Mouse (Mus musculus): ENCODE measurements around the gene Pik3cg.
A peak's percentile ranks its signal among the peaks of the same experiment; 100 is the strongest.
"Not testable (repeated sequence)": the region's sequence is repeated elsewhere in the genome, so short reads cannot be mapped to it uniquely, and the experiment has no call there.

Pik3cg gene

DNA sequence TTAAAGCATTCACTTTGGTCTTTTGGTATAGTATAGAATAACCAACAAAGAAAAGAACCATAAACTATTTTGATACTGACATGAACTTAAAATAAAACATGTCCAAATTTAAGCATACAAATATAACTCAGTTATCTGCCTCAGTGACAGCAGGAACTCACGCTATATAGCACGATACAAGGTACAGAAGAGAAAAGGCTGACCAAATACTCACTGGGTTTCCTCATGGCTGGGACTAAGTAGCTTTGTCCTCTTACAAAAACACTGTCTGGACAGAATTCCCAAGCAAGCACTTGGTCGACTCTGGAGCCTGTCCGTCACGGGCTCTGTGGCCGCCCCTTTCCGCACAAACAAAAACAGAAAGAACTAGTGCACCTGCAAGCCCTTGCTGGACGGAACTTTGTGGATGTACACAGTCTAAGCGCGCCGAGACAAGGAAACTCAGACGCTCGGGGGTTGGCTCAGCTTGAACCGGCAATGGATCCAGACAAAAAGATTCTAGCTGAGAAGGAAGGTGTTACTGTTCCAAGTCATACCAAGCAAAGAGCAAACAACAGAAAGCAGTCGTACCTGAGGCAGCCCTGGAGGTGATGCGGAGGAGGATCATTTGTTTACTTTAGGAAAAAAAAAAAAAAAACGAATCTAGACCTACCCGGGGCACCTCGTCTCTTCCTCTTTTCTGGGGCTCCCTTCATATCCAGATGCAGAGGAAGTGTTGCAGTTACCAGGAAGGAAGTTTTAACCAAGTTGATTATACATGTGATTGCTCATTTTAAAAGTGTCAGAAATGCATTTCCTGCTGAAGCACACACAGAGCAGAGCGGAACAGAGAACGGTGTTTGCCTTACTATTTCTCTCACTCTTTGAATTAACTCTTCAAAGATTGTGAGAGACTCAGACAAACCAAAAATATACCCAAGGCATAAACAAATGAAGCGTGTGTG lies at the start of gene Pik3cg:
Pik3cg (minus strand) TSS at position 712 of the 944 bp plus-strand sequence.
- peak; percentile 92 for DNase-seq (ENCODE audit: low read depth)

DNA sequence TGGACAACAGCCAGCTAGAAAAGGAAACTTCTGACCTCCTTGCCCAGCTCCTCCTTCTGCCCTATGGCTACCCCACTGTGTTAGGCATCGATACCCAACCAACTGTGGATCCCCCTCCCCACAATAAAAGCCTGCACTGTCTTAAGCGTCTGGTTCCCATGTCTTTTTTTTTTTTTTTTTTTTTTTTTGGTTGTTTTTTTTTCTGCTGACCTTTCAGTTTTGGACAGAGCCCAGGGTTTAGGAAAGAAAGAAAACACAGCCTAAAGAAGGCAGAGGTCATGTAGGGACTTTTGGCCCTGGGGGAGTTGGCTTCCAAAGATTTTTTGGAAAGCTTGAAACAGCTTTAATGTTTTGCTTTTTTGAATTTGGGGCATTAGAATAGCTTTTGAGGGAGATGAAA lies 40.0 kb upstream of the Pik3cg start:
- DNase-seq (ENCODE audit: low read depth), result no peak

DNA sequence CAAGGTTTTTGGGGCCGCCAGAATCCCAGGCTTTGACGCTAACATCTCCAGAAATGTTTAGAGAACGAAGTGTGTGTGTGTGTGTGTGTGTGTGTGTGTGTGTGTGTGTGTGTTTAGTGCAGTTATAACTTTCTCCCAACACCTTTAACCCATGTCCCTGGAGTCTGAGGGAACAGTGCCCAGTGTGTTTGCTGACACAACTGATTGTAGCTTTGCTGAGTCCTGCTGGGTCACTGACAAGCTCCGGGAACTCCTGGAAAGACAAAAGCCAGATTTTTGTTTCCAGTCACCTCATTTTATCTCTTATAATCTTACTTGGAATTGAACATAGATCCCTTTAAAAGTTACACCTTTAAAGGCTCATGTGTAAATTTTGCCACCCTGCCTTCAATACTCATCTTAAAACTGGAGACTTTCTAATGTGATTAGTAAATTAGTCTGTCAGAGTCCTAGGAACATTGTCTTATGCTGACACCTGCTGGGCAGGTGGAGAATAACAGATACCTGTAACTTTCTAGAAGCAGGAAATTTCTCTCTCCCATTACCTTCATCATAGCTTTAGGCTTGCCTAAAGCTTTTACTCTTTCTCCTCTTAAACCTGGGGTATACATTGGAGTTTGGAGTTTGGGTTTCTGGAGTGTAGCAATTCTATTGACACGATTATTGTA lies 37.2 kb upstream of the Pik3cg start:
- DNase-seq (ENCODE audit: low read depth), result peak; percentile 58

DNA sequence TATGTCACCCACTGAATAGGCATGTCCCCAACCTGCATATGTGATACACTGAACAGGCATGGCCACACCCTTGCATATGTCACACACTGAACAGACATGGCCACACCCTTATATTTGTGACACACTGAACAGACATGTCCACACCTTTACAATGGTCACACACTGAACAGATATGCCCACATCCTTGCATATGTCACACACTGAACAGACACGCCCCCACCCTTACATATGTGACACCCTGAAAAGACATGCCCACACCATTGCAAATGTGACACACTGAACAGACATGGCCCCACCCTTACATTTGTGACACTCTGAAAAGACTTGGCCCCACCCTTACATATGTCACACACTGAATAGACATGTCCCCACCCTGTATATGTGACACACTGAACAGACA lies 35.1 kb upstream of the Pik3cg start:
- peak; percentile 12 for DNase-seq (ENCODE audit: low read depth)

DNA sequence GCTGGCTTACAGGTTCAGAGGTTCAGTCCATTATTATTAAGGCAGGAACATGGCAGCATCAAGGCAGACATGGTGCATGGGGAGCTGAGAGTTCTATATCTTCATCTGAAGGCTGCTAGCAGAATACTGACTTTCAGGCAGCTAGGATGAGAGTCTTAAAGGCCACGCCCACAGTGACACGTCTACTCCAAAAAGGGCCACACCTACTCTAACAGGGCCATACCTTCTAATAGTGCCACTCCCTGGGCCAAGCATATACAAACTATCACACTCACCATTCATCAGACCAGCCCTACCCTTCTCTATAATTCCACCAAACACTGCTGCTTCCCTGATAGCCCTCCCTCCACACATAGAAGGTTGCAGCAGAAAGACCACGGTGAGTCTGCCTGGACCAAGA lies 30.7 kb upstream of the Pik3cg start:
- DNase-seq (ENCODE audit: low read depth), result not testable (repeated sequence)

DNA sequence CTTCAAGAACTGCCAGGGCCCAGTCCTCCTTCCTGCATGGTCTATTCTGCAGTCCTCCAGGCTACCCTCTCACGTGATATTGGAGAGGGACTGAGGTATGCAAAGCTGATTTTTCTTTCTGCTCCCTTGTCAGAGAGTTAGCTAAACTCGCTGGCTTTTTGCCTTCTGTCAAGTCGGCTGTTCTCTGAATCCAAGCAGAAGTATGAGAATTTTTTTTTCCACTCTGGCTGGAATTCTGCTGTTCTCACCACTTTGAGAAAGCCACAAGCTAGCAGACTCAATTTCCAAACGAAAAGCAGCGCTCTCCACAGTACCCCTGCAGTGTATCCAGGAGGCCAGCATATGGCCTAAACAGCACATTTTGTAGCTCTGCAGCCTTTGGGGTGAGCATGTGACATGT lies 30.0 kb upstream of the Pik3cg start:
- DNase-seq (ENCODE audit: low read depth), result no peak

DNA sequence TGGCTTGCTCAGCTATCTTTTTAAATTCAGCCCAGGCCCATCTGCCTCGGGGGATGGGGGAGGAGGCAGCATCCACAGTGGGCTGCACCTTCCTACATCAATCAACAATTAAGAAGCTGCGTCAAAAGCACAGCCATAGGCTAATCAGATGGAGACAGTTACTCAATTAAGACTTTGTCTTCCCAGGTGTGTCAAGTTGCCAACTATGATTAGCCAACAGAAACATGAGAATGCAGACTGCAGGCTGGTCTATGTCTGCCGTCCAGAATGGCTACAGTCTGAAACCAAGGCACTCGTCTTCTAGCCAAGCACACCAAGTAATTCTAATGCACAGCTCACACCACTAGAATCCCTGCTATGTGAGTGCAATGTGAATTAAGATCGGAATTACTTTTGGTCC lies 29.4 kb upstream of the Pik3cg start:
- DNase-seq (ENCODE audit: low read depth), result no peak

DNA sequence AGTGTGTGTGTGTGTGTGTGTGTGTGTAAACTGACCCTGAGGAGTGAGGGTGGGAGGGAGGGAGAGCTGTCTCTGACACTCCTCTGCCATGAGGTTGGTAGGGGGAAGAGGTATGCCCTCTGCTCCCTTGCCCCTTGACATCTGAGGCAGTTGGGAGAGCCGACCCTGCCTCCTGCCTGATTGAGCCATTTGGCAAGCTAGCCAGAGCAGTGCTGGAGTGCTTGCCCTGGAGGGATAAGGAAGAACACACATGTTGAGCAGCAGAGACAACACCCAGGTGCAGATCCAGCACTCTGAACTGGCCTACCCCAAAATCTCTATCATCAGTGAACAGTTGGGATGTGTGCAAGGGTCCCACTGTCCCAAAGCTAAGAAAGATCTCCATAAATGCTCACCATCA lies 28.7 kb upstream of the Pik3cg start:
- no peak for DNase-seq (ENCODE audit: low read depth)

DNA sequence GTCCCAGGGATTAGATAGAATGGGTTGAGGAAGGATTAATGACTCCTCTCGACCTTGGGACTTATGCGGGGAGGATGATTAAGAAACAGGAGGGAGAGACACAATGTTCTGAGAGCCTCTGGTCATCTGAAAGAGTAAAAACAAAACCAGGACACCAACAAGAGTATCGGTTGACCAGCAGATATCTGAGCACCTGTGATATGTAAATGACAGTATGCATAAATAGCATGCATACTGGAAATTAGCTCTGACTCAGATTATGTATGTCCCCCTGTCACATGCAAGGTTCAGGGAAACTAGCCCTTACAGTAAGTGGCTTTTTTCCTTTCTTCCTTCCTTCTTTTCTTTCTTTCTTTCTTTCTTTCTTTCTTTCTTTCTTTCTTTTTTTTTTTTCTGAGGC lies 28.0 kb upstream of the Pik3cg start:
- DNase-seq (ENCODE audit: low read depth), result no peak

DNA sequence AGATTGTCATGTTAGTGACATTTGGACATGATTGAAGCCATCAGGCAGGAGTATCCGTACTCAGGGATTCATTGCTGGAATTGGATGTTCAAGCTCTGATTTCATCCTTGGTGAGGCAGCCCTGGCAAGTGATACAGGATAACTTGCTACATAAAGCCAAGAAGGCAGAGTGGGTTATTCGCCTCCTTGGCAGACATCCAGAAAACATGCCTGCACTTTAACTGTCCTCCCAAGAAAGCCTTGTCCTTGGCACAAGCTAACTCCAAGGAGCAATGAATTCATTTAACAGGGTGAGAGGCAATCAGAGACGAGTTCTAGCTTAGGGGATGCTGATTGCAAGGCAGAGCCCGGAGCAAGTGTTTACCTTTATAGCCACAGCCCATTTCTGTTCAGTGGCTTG lies 25.4 kb upstream of the Pik3cg start:
- DNase-seq (ENCODE audit: low read depth), result no peak

DNA sequence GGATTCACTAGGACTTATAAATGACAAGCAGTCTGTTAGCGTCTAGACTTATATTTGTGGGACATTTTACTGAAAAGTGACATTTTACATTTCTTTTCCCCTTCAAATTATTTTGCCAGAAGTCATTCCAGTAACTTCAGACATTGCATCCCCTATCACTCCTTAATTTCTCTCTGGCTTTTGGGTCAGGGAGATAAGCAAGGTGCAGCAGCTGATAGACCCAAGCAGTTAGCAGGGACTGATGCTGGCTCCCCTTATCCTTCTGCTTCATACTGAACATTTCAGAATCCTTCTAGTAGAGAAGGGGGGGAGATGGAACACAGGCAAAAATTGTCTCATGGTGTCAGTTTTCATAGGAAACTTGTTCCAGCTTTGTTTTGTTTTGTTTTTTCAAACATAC lies 22.9 kb upstream of the Pik3cg start:
- no peak for DNase-seq (ENCODE audit: low read depth)

DNA sequence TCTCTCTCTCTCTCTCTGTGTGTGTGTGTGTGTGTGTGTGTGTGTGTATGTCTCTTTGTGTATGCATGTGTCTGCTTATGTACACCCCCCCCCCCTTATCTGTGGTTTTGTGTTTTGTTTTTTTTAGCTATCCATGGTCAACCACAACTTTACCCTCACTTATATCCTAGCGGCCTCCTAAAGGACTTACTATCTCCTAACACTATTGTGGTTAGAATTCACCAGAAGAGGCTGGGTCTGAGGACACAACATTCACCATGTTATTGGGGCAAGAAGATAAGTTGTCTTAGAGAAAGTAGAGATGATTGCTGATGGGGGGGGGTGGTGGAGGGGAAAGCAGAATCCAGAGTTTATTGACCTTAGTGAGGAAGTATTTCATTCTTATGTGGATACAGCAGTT lies 15.2 kb upstream of the Pik3cg start:
- peak; percentile 47 for DNase-seq (ENCODE audit: low read depth)

DNA sequence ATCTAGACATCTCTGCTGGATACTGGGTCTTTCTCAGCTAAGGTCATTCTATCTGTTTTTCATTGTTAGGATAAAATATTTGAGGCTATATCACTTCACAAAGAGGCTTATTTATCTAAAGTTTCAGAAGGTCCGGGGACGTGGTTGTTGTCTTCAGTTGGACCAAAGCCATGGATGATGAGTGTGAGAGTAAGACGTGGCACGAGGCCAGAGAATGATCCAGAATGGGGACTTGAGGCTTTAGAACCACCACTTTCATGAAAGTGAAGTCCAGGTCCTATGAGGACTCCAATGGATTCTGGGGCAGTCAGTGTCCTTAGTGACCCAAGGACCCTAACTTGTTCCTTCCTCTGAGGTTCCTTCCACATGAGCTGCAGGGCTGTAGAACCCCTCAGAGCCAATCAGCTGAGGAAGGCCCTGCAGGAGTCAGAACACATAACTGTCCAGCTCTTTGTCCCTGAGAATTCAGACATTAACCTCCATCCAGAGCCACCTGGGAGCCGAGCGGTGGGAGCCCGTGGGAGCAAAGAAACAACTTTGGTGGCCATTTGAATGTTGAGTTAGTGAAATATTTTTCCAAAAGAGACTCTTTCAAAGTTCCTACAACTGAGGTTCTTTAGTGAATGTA lies 14.4 kb upstream of the Pik3cg start:
- no peak for DNase-seq (ENCODE audit: low read depth)

DNA sequence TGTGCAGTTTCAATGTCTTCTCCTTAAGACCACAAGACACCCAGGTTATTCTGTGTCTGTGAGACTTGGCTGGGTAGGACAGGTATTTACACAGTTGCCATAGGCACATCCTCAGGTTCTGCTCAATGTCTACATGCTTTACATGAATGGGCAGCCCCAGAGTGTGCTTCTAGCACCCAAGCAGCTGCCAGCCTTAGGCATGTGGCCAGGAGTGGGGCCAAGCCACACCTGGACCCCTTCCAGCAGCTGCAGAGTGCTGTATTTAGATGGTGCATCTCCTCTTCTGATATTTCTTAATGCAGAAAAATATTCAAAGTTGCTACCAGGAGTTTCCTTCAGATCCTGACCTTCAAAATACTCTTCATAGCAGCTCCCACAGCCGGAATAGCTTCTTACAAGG lies 11.9 kb upstream of the Pik3cg start:
- DNase-seq (ENCODE audit: low read depth), result no peak

DNA sequence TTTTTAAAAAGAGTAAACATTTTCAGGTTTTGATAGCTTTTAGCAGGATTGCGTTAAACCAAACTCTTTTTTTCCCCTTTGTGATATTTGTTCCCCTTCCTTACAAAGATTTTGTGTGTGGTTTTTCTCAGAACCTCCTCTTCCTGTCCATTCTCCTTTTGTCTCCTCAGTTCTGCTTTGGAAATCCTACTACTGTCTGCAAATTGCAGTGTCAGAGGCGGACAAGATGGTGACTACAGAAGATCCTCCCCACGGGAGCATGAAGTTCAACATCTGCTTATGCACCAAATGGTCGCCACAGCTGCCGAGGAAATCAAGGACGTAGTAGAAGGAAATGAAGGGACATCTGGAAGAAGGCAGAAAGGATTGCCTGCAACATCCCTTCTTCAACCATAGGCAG lies 6.7 kb upstream of the Pik3cg start:
- DNase-seq (ENCODE audit: low read depth), result peak; percentile 28

DNA sequence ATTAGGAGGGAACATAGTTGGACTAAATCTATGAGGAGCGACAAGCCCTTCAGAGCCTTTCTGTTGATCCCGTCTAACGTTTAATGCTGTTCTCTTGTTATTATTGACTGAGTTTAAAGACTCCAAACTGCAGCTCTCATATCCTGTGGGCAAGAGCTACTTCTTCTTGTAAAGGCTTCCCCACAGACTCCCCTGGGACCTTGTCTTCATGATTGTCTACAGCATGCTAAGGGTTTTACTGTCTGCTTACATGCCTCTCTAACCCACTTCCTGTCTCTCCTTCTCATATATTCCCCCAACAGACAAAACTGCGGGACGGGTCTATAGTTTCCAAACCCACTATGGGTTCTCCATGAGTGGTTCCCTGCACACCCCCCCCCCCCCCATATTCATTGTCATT lies 4.2 kb upstream of the Pik3cg start:
- DNase-seq (ENCODE audit: low read depth), result no peak

DNA sequence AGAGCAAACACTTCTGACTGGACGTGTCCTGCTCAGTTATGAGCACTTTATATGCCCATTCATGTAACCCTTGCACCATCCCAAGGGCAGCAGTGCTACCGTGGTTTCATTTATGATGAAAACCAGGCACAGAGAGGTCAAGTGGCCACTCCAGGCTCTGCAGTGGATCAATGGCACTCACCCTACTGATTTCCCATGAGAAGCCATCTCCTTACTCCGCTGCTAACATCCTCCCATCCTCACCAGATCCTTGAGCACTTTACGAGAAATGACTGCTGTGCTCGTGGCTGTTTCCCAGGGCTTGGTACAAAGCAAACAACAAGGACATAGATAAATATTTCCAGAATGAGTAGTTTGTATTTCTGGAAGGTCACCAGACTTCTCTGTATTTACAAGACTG lies 3.7 kb upstream of the Pik3cg start:
- no peak for DNase-seq (ENCODE audit: low read depth)

DNA sequence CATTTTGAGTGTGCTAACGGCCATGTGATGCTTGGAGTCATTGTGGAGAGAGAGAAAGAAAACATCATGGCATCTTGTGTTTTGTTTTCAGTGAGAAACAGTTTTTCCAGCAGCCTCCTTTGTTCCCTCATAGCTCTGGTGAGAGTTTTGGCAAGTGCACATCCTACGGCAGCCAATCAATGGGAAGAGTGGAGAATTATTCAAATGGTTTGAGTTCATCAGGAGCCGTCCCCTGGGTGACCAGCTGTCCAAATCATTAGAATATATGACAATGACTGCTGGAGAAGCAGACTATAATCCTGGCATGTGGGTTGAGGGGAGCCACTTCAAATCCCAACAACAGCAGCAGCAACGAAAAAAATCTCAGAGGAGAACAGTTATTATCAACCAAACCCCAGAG lies 2.8 kb upstream of the Pik3cg start:
- DNase-seq (ENCODE audit: low read depth), result no peak

DNA sequence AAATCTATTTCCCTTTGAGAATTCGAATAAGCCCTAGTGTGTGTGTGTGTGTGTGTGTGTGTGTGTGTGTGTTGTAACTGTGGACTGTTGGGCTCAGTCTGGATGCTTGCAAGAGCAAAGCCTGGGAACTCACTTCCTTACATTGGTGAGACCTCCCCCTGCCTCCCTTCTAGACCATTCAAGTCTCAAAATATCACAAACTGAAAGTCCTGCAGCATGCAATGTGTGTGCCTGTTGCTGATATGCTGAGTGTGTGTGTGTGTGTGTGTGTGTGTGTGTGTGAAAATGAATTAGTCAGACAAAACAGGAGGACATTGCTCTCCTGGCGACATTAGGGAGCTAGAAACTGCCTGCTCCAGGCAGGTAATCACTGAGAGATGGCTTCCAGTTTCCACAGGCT lies 492 bp upstream of the Pik3cg start:
- peak; percentile 83 for DNase-seq (ENCODE audit: low read depth)

DNA sequence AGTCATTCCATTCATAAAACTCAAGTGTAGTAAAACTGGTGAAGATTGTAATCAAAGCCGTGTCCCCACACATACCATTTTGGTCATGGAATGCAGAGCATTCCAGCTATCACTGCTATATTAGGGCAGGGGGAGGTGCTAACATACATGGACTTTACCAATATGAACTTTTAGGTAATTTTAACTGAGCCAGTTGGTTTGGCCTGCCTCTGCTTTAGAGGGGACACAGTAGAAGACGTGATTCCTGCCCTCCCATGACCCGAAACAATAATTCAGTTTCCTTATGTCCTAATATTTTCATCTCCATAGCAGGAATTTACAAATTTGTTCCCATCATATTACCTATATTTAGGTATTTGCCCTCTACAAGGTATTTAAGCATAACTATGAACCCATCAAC lies 1.3 kb downstream of the Pik3cg start:
- peak; percentile 79 for DNase-seq (ENCODE audit: low read depth)

DNA sequence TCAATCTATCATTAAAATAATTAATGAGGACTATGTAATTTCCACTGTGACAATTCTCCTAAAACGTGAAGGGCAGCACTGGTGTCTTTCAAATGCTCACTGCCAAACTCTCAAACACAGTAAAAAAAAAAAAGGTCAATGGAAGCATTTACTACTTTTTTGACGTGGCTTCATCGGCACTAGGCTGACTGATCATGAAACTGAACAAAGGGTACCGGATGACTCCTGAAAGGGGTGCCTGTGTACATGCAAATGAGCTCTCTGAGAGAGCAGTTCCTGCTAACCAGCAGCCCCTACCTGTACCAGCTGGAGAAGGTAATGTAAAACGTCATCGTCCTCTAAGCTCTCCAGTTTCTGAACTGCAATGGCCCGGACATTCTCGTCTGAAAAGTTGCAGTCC lies 4.8 kb downstream of the Pik3cg start:
- DNase-seq (ENCODE audit: low read depth), result no peak

DNA sequence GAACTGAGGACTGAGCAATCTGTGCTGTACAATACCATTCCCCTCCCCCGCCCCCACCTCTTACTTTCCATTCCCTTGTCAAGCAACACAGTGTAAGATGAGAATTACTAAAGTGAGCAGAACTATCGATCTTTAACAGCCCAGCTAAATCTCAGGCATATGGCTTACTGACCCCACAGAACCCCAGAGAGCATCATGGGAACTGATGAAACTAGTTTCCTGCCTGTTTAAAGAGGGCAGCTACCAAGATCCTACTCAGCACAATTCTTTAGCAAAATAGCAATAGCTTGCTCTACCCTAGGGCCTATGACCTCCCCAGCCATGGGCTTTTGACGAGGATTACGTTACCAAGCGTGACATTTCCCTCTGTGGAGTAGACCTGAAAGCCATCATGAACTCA lies 5.9 kb downstream of the Pik3cg start:
- DNase-seq (ENCODE audit: low read depth), result no peak

DNA sequence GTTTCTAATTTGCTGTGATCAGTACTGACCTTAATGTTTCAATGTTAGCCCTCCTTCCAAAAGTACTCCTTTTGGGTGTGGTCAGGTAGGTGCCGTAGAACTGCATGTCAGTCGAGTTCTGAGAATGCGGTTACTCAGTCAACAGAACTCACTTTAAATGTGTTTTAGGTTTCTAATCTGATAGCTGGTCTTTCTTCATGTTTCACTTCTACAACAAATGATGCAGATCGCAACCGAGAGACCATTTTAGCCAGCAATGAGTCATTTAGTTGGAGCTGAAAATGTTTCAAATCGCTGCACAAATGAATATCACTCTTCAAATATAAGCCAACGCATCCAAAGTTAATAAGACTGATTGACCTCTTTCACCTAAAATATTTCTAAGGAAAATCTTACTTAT lies 6.5 kb downstream of the Pik3cg start:
- DNase-seq (ENCODE audit: low read depth), result no peak

Measured in 416B (cell line).